Mouse (Mus musculus): Measurements from ENCODE around the gene Tas2r124.

- no peak for TF ChIP-seq EP300 (IDR thresholded peaks at IDR 0.05; ENCODE audit: low read length)
- TF ChIP-seq MAX (IDR thresholded peaks at IDR 0.05; ENCODE audit: low read length): no peak
- TF ChIP-seq CTCF (conservative IDR thresholded peaks at IDR 0.05 in 1 of 2, IDR thresholded peaks at IDR 0.05 in 1 of 2; ENCODE audit: low read depth in 2 of 2, low read length in 2 of 2): no peak
- TF ChIP-seq POLR2A (IDR thresholded peaks at IDR 0.05; ENCODE audit: low read depth, low read length): no peak
- TF ChIP-seq E2F4 (IDR thresholded peaks at IDR 0.05; ENCODE audit: insufficient replicate concordance, low read depth, low read length): no peak
- TF ChIP-seq BHLHE40 (IDR thresholded peaks at IDR 0.05; ENCODE audit: low read depth, low read length): no peak
- no peak for TF ChIP-seq ZC3H11A (IDR thresholded peaks at IDR 0.05; ENCODE audit: low read depth, low read length)
- TF ChIP-seq USF1 (IDR thresholded peaks at IDR 0.05; ENCODE audit: low read depth, low read length): no peak
- TF ChIP-seq UBTF (IDR thresholded peaks at IDR 0.05; ENCODE audit: low read depth, low read length): no peak
- TF ChIP-seq TBP (conservative IDR thresholded peaks at IDR 0.05; ENCODE audit: low read depth, low read length): no peak
- TF ChIP-seq HCFC1 (IDR thresholded peaks at IDR 0.05; ENCODE audit: low read depth, low read length): no peak
- TF ChIP-seq MXI1 (IDR thresholded peaks at IDR 0.05; ENCODE audit: low read depth, low read length): no peak
Measured at GRCm38 (mm10) chr6:132778062-132778461, 23.5 kb downstream of the Tas2r124 start, which contains the start of gene Tas2r136.

Measured in CH12.LX (cell line).